Mouse (Mus musculus) liver, adult (tissue): ENCODE measurements around the gene Slco4c1.

ENCODE experiments used
- GATA4 ChIP-seq: IDR thresholded peaks from 2 replicates; pipeline ENCODE4 v1.6.1; 2014; ENCODE audit warnings: mild to moderate bottlenecking, low read length; ENCODE audit not compliant: insufficient replicate concordance

Gene Slco4c1

GRCm38 (mm10) chr1:96871528-96872360, at the start of gene Slco4c1:
Gene Slco4c1, minus strand, starts transcription at chr1:96872171.
- no peak for TF ChIP-seq GATA4

DNA sequence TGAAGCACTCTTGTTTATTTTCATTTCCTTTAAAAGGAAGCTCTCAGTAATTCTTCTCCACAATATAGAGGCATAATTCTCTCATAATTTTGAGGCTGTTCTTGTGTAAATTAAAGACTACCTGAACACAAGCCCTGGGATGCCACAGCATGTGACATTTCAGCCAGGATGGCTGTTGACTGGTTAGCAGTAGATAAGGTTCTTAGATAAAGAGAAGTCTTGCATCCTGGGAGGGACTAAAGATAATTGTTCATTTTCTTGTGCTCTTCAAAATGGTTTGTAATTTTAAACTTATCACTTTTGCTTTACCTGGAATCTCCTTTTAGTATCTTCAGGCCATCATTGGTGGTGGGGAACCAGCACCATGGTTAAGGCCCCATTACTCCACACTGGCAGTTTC, 45.4 kb upstream of the Slco4c1 start:
- TF ChIP-seq GATA4 = no peak

DNA sequence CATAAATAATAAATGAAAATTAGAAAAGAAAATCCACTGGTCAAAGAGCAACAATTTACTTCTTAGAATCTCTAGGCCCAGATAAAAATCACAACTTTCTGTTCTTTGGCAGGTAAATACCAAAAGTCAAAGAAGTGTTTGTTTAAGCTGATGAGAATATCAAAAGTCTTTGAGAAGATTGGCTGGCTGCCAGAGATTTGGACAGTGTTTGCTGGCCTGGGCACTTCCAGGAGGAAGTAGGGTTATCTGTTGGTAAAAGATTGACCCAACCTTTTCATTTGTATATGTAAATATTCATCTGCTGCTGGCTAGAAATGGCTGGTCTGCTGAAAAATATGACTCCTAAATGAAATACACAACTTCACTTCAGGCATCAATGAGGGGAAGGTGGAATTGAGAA, 11.8 kb upstream of the Slco4c1 start:
- TF ChIP-seq GATA4 = no peak

DNA sequence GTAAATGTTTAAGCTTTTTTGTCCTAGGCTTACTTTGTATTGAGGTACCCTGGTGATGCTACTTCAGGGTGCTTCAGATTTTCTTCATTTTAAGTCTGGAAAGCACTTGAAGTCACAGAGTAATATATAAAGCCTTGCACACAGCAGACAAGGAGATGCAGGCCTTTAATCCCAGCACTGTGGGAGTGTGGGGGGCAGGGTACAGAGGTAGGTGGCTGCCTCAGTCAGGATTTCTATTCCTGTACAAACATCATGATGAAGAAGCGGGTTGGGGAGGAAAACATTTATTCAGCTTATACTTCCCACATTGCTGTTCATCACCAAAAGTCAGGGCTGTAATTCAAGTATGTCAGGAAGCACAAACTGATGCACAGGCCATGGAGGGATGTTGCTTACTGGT, 6.6 kb upstream of the Slco4c1 start:
- no peak for TF ChIP-seq GATA4

- TF ChIP-seq GATA4 = no peak
These were observed 4.1 kb upstream of the Slco4c1 start for GRCm38 (mm10) chr1:96876076-96876475.

- TF ChIP-seq GATA4 = no peak
These were observed 2.7 kb upstream of the Slco4c1 start for GRCm38 (mm10) chr1:96874636-96875035.

GRCm38 (mm10) chr1:96872361-96872693, 356 bp upstream of the Slco4c1 start:
- no peak for TF ChIP-seq GATA4

- TF ChIP-seq GATA4 = no peak
These were observed 1.1 kb downstream of the Slco4c1 start for GRCm38 (mm10) chr1:96870764-96871307.

DNA sequence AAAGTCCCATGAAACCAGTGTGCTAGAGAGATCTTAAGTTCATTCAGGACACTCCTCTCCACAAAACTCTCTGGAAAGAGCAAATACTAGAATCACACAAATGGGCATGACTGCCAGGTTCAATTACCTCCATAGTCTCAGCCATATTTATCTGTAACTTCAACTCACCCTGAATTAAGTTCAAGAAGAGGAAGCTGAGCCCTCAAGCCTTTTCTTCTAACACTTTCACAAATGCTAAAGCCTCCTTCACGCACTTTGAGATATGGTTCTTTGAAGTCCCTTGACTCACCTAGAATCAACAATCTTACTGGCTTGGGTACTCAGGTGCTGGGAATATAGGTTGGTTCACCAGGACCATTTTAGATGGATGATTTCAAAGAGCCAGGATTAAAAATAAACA, 3.2 kb downstream of the Slco4c1 start:
- no peak for TF ChIP-seq GATA4

DNA sequence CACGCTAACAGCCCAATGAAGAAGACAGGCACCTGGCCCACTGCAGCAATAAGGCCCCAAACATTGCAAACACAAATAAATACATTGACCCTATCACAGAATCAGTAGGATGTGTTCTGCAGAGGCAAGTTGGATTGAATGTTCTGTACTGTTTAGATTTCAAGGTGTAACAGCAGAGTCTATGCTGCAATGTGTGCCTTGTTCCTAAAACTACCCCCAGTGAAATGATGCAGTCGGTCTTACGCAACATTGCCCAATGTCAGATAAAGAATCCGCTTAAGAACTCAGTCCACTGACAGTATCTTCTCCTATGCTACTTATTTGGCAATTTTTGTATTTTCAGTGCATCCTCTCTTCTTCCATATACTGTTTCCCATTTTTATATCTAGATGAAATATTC, 6.0 kb downstream of the Slco4c1 start:
- peak; percentile 21; the same call in 1 of the 2 replicates for TF ChIP-seq GATA4

- no peak for TF ChIP-seq GATA4
These were observed 7.9 kb downstream of the Slco4c1 start for GRCm38 (mm10) chr1:96864120-96864519.

DNA sequence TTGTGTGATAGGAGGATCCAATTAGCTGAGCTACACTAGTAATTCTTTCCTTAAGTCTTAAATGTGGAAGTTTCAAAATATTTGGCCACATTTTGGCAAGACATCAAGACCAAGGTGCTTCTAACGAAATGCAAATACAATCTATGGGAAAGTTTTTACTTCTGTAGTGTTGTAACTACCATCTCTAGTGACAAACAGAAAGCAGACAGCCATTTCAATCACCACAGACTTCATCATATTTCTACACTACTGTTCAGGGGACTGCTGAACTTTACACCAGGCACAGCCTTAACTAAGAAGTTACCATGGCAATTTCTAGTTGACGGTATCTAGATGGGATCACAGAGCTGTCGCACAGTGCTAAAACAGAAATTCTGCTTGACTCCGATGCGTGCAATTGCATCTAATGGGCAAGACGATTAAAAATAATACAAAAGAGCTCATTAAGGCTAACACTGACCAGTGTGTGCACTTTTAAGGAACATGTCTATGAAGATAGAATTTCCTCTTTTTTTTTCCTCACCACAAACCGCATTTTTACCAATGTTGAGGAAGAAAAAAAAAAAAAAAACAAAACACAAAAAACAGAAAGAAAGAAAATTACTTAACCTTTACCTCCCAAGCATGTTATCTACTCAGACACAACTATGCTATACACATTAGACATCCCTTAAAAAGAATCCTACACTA, 11.8 kb downstream of the Slco4c1 start:
- TF ChIP-seq GATA4 = no peak

GRCm38 (mm10) chr1:96853541-96853940, 18.4 kb downstream of the Slco4c1 start:
- no peak for TF ChIP-seq GATA4

DNA sequence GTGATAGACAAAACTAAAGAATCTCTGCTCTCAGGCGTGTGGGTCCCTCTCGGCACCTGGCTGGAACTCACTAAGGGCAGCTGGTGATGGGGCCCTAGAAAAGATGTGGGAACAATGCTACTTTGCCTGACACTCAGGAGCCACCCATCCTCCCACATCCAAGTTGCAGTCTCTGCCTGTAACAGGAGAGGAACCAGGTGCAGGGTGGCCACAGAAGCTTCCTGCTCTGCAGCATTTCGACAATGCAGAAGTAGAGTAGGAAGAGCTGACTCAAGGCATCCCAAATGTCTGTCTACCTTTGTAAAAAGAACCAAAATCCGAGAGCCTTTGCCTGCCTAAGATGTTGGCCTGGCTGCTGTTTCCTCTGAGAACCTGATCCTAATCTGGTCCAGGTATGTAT, 22.9 kb downstream of the Slco4c1 start:
- TF ChIP-seq GATA4 = no peak

DNA sequence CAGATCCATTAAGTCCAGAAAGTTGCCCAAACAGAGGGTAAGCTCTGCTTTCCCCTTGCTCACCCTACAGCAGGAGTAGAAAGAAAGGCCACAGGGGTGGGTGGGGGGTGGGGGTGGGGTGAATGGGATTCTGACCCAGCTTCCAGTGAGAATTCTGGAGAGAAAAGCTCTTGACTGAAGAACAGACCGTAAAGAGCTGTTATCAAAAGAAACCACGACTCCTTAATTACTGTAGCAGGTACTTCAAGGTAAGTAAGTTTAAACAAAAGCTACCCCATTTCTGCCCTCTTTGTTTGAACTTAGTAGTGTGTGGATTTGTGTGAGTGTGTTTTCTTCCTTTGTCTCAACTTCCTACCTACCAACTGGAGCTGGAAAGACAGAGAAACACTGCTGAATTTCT, 23.4 kb downstream of the Slco4c1 start:
- no peak for TF ChIP-seq GATA4

DNA sequence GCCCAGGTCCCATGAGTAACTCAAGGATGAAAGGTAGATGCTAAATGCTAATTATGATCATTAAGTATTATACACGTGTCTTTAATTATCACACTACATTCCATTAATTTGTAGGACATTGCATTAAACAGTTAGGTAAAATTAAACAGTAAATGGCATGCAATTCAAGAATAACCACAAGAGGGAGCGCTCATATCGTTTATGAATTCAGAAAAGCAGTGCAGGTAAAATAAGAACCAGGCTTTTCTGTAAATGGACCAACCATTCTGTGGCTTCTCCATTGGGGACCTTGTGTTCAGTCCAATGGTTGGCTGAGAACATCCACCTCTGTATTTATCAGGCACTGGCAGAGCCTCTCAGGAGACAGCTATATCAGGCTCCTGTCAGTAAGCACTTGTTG, 25.2 kb downstream of the Slco4c1 start:
- TF ChIP-seq GATA4 = no peak
